Mouse (Mus musculus) liver, postnatal 0 days (tissue): ENCODE results near the gene Pakap. TPM values are rescaled to one million over a fixed set of nuclear protein-coding genes. Genes with fewer than 3 reads are reported as not detected.

ENCODE experiments used
- ATAC-seq: fragments of 200-750 bp; cut with Nextera tagmentation; 2 replicates; pipeline ENCODE4 v1.8.0; 2017; ENCODE audit warnings: mild to moderate bottlenecking, moderate library complexity
- DNase-seq: peaks from one replicate; pipeline ENCODE4 v3.0.0-alpha.2; 2016
- H3K27ac ChIP-seq: fragments of 300-500 bp; sonication (generic); 2 replicates; pipeline ENCODE4 v1.5.1; 2014; ENCODE audit warnings: antibody characterized with exemption, moderate library complexity, mild to moderate bottlenecking, low read depth
- H3K27me3 ChIP-seq: fragments of 300-500 bp; sonication (generic); 2 replicates; pipeline ENCODE4 v1.6.1; 2014; ENCODE audit warnings: low read length, control low read depth, mixed read lengths; ENCODE audit not compliant: insufficient read depth
- H3K36me3 ChIP-seq: fragments of 300-500 bp; sonication (generic); replicated peaks from 2 replicates; pipeline ENCODE4 v1.6.1; 2014; ENCODE audit warnings: mild to moderate bottlenecking, control low read depth, low read length, moderate library complexity, mixed read lengths; ENCODE audit not compliant: insufficient read depth
- H3K4me1 ChIP-seq: fragments of 300-500 bp; sonication (generic); 2 replicates; pipeline ENCODE4 v1.6.1; 2014; ENCODE audit warnings: antibody characterized with exemption, mild to moderate bottlenecking, control low read depth; ENCODE audit not compliant: insufficient read depth
- H3K4me2 ChIP-seq: fragments of 300-500 bp; sonication (generic); 2 replicates; pipeline ENCODE4 v1.6.1; 2014; ENCODE audit warnings: low read depth, mild to moderate bottlenecking, low read length, moderate library complexity, mixed read lengths
- H3K4me3 ChIP-seq: fragments of 300-500 bp; sonication (generic); 2 replicates; pipeline ENCODE4 v1.5.1; 2014; ENCODE audit warnings: low read depth, low read length
- H3K9ac ChIP-seq: fragments of 300-500 bp; sonication (generic); replicated peaks from 2 replicates; pipeline ENCODE4 v1.6.1; 2014; ENCODE audit warnings: mild to moderate bottlenecking, moderate library complexity
- H3K9me3 ChIP-seq: fragments of 300-500 bp; sonication (generic); 2 replicates; pipeline ENCODE4 v1.6.1; 2016; ENCODE audit warnings: mild to moderate bottlenecking, control low read depth, low read length, mixed read lengths
- CTCF ChIP-seq: sonication (generic); IDR thresholded peaks from 2 replicates; pipeline ENCODE4 v1.5.1; 2016; ENCODE audit warnings: antibody characterized with exemption, low read depth
- EP300 ChIP-seq: IDR thresholded peaks from 2 replicates; pipeline ENCODE4 v1.6.1; 2016; ENCODE audit warnings: antibody characterized with exemption, low read depth, mild to moderate bottlenecking
- WGBS: fragments of 180-500 bp; shearing (Covaris S2); extraction: QIAGEN DNeasy Blood & Tissue Kit; methylation state at CpG from one replicate; pipeline ENCODE4 v1.1.7; 2014; ENCODE audit not compliant: insufficient replicate concordance; 5-methylcytosine and 5-hydroxymethylcytosine counted together
- polyA plus RNA-seq: library from polyadenylated mRNA; unstranded; fragments of >200 nt; fragmentation: Nextera tagmentation; extraction: Ambion mirVana; gene quantifications from 2 replicates; pipeline ENCODE4 v1.2.1, GENCODE M21; 2015

The Pakap gene
- polyA plus RNA-seq, 1 experiment from 2014 or later: 0.79 TPM

- 61% methylated on average over 2 of the region's 2 CpGs for WGBS
- DNase-seq (no peak), ATAC-seq (no peak)
- no peaks in the 10 kb centered on the region for H3K36me3 ChIP-seq
- H3K4me2 ChIP-seq: no peak overlapping the region
- TF ChIP-seq EP300: no peak
- no peak for TF ChIP-seq CTCF
- no peaks in the 10 kb centered on the region for H3K9me3 ChIP-seq
- H3K4me3 ChIP-seq: no peak overlapping the region
- H3K4me1 ChIP-seq: no peaks in the 10 kb centered on the region
- H3K27ac ChIP-seq: no peak overlapping the region
- no peak overlapping the region for H3K9ac ChIP-seq
- no peaks in the 10 kb centered on the region for H3K27me3 ChIP-seq
Measured at GRCm38 (mm10) chr4:57557102-57557501, 10.9 kb upstream of the Pakap start.

DNA sequence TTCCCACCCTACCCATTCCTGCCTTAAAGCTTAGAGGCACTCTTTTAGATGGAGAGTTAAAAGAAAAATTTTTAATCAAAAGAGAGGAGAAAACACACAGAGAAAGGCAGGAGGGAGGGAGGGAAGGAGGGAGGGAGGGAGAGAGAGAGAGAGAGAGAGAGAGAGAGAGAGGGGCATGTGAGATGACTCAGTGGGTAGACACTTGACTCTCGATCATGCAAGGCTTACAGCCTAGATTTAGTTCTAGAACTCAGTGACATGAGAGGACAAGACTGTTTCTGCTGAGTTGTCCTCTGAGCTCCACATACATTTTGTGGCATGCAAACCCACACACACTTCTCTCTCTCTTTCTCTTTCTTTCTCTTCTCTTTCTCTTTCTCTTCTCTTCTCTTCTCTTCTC, 8.5 kb upstream of the Pakap start:
- Histone ChIP-seq H3K4me3 (no peak overlapping the region), H3K9me3 (no peaks in the 10 kb centered on the region), H3K9ac (no peak overlapping the region), H3K4me1 (no peaks in the 10 kb centered on the region), H3K27ac (no peak overlapping the region), H3K4me2 (no peak overlapping the region), H3K27me3 (no peaks in the 10 kb centered on the region), H3K36me3 (no peaks in the 10 kb centered on the region)
- TF ChIP-seq EP300 (no peak), CTCF (no peak)
- no peak for ATAC-seq
- no peak for DNase-seq
- WGBS: 68% methylated on average over 1 of the region's 1 CpGs

GRCm38 (mm10) chr4:57560010-57560409, 8.0 kb upstream of the Pakap start:
- 50% methylated on average over 3 of the region's 3 CpGs for WGBS
- ATAC-seq (no peak), DNase-seq (no peak)

GRCm38 (mm10) chr4:57561055-57561454, 6.9 kb upstream of the Pakap start:
- no peak for TF ChIP-seq CTCF
- TF ChIP-seq EP300: no peak
- ATAC-seq: no peak
- Histone ChIP-seq H3K4me3 (no peak overlapping the region), H3K9me3 (no peaks in the 10 kb centered on the region), H3K36me3 (no peaks in the 10 kb centered on the region), H3K4me2 (no peak overlapping the region), H3K9ac (no peak overlapping the region), H3K27ac (no peak overlapping the region), H3K4me1 (no peaks in the 10 kb centered on the region), H3K27me3 (no peaks in the 10 kb centered on the region)
- DNase-seq: no peak
- WGBS: 59% methylated on average over 6 of the region's 6 CpGs

More at GRCm38 (mm10) chr4:57560010-57560409, 8.0 kb upstream of the Pakap start:
- Histone ChIP-seq H3K36me3 (no peaks in the 10 kb centered on the region), H3K9ac (no peak overlapping the region), H3K4me2 (no peak overlapping the region), H3K27ac (no peak overlapping the region), H3K4me3 (no peak overlapping the region), H3K4me1 (no peaks in the 10 kb centered on the region), H3K9me3 (no peaks in the 10 kb centered on the region), H3K27me3 (no peaks in the 10 kb centered on the region)
- TF ChIP-seq EP300: no peak
- TF ChIP-seq CTCF: no peak

GRCm38 (mm10) chr4:57565283-57565682, 2.7 kb upstream of the Pakap start:
- no peak overlapping the region for H3K27ac ChIP-seq
- no peak overlapping the region for H3K9ac ChIP-seq
- DNase-seq (no peak), ATAC-seq (no peak)
- TF ChIP-seq CTCF (no peak), EP300 (no peak)
- no peaks in the 10 kb centered on the region for H3K4me1 ChIP-seq
- no peak overlapping the region for H3K4me3 ChIP-seq
- H3K27me3 ChIP-seq: peaks cover 15% of the 10 kb centered on the region
- no peak overlapping the region for H3K4me2 ChIP-seq
- no peaks in the 10 kb centered on the region for H3K9me3 ChIP-seq
- H3K36me3 ChIP-seq: no peaks in the 10 kb centered on the region
- WGBS: 77% methylated on average over 1 of the region's 1 CpGs

- ATAC-seq (no peak), DNase-seq (no peak)
Measured at GRCm38 (mm10) chr4:57565811-57566210, 2.2 kb upstream of the Pakap start.

More at GRCm38 (mm10) chr4:57565811-57566210, 2.2 kb upstream of the Pakap start:
- Histone ChIP-seq H3K4me2 (no peak overlapping the region), H3K27me3 (peaks cover 15% of the 10 kb centered on the region), H3K9me3 (no peaks in the 10 kb centered on the region), H3K27ac (no peak overlapping the region), H3K36me3 (no peaks in the 10 kb centered on the region), H3K4me1 (no peaks in the 10 kb centered on the region), H3K4me3 (no peak overlapping the region), H3K9ac (no peak overlapping the region)
- TF ChIP-seq CTCF (0 out of 2 replicates have a peak, but pooled peaks have one; percentile 6), EP300 (no peak)
- 45% methylated on average over 2 of the region's 2 CpGs for WGBS
